Mouse (Mus musculus): ENCODE results near the gene Ccdc30. TPM values are rescaled to one million over a fixed set of nuclear protein-coding genes. Genes with fewer than 3 reads are reported as not detected.

The Ccdc30 gene
- 2.7 and 3.2 TPM in 2 replicates for polyA plus RNA-seq (2015; fragmentation: Nextera tagmentation; extraction: Ambion mirVana)

DNA sequence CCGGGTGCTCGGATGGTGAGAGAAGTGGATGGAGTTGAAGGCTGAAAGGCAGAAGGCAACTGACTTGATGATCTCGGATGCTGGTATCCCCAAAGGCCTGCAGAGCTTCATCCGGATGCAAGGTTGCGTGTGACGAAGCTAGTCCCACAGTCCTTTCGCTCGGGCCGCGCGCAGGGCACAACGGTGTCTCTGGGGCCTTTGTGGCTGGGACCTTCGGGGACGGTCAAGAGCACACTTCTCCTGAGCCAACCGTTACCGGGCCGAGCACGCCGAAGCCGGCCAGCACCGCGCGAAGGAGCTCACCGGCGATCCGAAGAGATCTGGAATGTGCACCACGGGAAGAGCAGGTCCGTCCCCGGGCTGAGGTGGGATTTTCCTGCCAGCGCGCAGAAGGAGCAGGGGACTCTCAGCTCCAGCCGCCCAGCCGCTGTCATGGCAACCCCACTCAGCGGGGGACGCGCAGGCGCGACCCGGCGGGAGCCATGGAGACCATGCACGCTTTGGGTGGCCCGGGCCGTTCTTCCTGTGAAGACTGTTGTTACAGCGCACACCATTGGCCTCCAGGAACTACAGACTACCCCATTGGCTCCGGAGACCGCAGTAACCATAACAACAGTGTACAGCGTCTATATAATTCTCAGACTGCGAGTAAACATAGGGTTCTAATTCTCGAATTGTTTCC, at the start of gene Ccdc30:
Gene Ccdc30 (minus strand): TSS at position 450 of the 682 bp plus-strand sequence.
- H3K36me3 ChIP-seq = no peaks in the 10 kb centered on the region; the same call in 1 of the 2 replicates
- H3K4me3 ChIP-seq = peak within 1 kb of the TSS; percentile 61
- peak within 1 kb of the TSS; percentile 94 for H3K4me2 ChIP-seq
- no peak within 1 kb of the TSS for H3K27ac ChIP-seq
- no peaks in the 10 kb centered on the region for H3K27me3 ChIP-seq
- H3K4me1 ChIP-seq (replicated peaks) = peaks cover 25% of the 10 kb centered on the region
- under 1% methylated on average over 49 of the region's 49 CpGs for WGBS
- peak; percentile 97 for ATAC-seq (replicated peaks; ENCODE audit: insufficient number of reproducible peaks, insufficient read depth, low FRiP score, low read depth)
- H3K9ac ChIP-seq = peak within 1 kb of the TSS; percentile 48
- H3K9me3 ChIP-seq (replicated peaks) = no peaks in the 10 kb centered on the region

DNA sequence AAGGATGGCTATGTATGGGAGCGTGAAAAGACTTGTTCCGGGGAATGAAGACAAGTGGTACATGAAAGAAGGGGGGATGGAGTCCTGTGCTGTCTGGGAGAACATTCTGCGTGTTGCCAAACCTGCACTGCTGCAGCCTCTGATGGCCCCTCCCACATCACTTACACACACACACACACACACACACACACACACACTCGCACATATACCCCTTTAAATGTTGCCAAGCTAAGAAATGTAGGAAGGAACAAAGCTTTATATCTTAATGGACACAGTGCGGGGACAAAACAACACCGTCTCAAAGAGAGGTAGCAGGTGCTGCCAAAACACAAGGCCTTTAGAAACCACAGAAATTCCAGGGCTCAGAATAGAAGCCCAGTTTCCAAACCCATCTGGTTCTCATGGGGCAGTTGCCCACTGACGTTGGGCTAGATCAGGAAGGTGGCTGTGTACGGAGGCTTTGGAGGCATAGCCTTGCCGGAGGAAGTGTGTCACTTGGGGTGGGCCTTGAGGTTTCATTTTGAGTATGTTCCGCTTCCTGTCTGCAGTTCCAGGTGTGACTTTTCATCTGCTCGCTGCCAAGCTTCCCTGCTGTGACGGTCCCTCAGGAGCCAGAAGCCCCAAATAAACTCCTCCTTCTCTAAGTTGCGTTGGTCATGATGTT, 48.6 kb upstream of the Ccdc30 start:
- Histone ChIP-seq H3K4me3 (no peak overlapping the region), H3K9me3 (replicated peaks) (no peaks in the 10 kb centered on the region), H3K9ac (no peak overlapping the region), H3K4me1 (replicated peaks) (peaks cover 37% of the 10 kb centered on the region), H3K27me3 (peaks cover 3% of the 10 kb centered on the region; the same call in 1 of the 2 replicates), H3K36me3 (no peaks in the 10 kb centered on the region), H3K4me2 (peak overlapping the region; percentile 41), H3K27ac (peak overlapping the region; percentile 82)
- no peak for ATAC-seq (replicated peaks; ENCODE audit: insufficient number of reproducible peaks, insufficient read depth, low FRiP score, low read depth)
- 49% methylated on average over 13 of the region's 13 CpGs for WGBS

DNA sequence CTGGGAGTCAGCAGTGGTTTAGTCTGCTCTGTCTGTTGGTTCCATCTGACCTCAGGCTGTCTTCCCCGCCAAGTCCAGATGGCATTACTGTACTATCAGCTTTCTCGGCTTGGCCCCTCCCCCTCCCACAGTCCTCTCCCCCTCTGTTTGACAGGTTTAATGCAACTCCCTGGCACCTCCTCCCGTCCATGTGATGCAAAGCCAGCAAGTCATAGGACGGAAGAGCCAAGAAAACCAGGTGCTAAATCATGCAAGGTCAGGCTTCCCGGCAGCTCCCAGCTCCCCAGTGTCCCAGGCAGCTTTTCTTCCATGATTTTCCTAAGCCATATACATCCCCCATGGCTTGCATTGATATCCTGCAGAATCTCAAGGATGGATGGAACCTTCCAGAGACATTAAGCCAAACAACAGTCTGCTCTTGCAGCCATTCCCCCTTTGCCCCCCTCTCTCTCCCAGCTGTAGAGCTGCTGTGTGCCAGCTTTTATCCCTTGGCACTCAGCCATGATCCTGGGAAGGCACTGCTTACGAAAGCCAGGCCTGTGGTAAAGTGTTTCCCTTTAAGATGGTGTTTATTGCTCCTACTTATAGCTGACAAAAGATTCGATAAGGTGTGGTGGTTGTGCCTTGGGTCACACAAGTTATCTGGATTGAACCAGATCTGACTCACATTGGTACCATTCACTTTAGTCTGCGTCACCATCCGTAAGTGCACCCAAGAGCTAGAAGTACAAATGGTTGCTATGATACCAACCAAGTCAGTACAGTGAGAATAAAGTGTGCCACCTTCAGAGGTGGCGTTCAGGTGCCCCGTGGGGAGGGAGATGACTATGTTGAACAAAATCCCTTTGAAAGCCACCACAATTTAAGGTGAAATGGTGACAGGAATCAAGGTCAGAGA, 47.8 kb upstream of the Ccdc30 start:
- Histone ChIP-seq H3K4me3 (peak overlapping the region; percentile 3; the same call in 1 of the 2 replicates), H3K4me1 (replicated peaks) (peaks cover 37% of the 10 kb centered on the region), H3K9ac (no peak overlapping the region), H3K4me2 (peak overlapping the region; percentile 41), H3K36me3 (no peaks in the 10 kb centered on the region), H3K27ac (peak overlapping the region; percentile 82), H3K9me3 (replicated peaks) (no peaks in the 10 kb centered on the region), H3K27me3 (peaks cover 3% of the 10 kb centered on the region; the same call in 1 of the 2 replicates)
- peak; percentile 62 for ATAC-seq (replicated peaks; ENCODE audit: insufficient number of reproducible peaks, insufficient read depth, low FRiP score, low read depth)
- WGBS = 22% methylated on average over 11 of the region's 11 CpGs

DNA sequence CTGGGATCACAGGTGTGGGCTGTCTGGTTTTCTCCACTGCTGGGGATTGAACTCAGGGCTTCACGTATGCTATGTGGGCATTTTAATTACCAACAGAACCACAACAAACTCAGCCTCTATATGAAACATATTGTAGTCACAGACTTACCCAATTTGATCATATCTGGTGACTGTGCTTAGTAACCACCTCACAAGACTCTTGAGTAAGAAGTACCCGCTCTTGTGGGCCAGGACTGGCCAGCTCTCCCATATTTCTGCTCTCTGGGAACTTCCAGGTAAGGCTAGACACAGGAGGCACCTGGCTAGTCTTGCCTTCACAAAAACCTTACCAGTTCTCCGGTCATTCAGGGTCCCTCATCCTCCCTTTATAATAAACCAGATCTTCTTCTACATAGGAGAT, 47.1 kb upstream of the Ccdc30 start:
- H3K9ac ChIP-seq = no peak overlapping the region
- no peak overlapping the region for H3K4me3 ChIP-seq
- ATAC-seq (replicated peaks; ENCODE audit: insufficient number of reproducible peaks, insufficient read depth, low FRiP score, low read depth) = no peak
- H3K4me1 ChIP-seq (replicated peaks) = peaks cover 37% of the 10 kb centered on the region
- 75% methylated on average over 3 of the region's 3 CpGs for WGBS
- H3K27ac ChIP-seq = peak overlapping the region; percentile 82
- peaks cover 3% of the 10 kb centered on the region; the same call in 1 of the 2 replicates for H3K27me3 ChIP-seq
- peak overlapping the region; percentile 41; the same call in 1 of the 2 replicates for H3K4me2 ChIP-seq
- no peaks in the 10 kb centered on the region for H3K36me3 ChIP-seq
- no peaks in the 10 kb centered on the region for H3K9me3 ChIP-seq (replicated peaks)

DNA sequence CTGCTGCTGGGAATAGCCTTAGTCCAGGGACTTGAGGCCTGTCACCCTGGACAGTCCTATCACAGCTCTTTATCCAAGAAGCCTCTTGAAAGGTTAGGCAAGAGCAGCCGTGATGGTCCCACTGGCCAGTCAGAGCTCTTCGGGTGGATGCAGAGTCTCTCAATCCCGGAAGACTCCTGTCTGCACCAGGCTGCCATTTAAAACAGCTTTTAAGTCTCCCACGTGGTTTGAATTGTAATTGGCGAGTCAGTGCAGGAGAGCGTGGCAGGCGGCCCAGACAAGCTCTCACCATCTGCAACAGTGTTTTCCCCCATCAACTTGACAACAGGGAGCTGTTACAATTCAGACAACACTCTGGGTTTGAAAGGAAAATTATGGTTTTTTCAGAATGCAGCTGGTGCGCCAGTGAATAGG, 45.4 kb upstream of the Ccdc30 start:
- no peak overlapping the region for H3K9ac ChIP-seq
- no peaks in the 10 kb centered on the region for H3K9me3 ChIP-seq (replicated peaks)
- peaks cover 37% of the 10 kb centered on the region for H3K4me1 ChIP-seq (replicated peaks)
- 20% methylated on average over 8 of the region's 8 CpGs for WGBS
- no peaks in the 10 kb centered on the region for H3K27me3 ChIP-seq
- peak overlapping the region; percentile 65 for H3K27ac ChIP-seq
- H3K4me2 ChIP-seq = peak overlapping the region; percentile 22; the same call in 1 of the 2 replicates
- no peaks in the 10 kb centered on the region for H3K36me3 ChIP-seq
- H3K4me3 ChIP-seq = no peak overlapping the region
- ATAC-seq (replicated peaks; ENCODE audit: insufficient number of reproducible peaks, insufficient read depth, low FRiP score, low read depth) = peak; percentile 65

DNA sequence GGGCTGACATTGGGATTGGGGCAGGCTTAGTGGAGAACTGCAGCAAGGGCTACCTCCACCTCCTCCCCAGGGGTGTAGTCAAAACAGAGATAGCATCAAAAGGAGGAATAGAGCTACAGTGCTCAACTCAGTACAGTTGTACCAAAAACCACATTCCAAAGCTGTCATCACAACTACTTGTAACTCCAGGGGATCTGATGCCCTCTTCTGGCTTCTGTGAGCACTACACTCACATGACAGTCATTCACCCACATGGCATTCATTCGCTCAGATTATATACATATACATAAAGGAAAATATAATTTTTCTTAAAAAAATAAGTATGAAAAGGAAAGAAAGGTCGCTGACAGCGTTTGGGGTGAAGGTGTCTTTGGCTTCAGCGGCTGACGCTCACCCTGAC, 45.0 kb upstream of the Ccdc30 start:
- WGBS = 42% methylated on average over 5 of the region's 5 CpGs
- Histone ChIP-seq H3K27me3 (no peaks in the 10 kb centered on the region), H3K4me1 (replicated peaks) (peaks cover 37% of the 10 kb centered on the region), H3K4me3 (no peak overlapping the region), H3K27ac (peak overlapping the region; percentile 65), H3K9me3 (replicated peaks) (no peaks in the 10 kb centered on the region), H3K9ac (no peak overlapping the region), H3K4me2 (peak overlapping the region; percentile 22; the same call in 1 of the 2 replicates), H3K36me3 (no peaks in the 10 kb centered on the region)
- no peak for ATAC-seq (replicated peaks; ENCODE audit: insufficient number of reproducible peaks, insufficient read depth, low FRiP score, low read depth)

DNA sequence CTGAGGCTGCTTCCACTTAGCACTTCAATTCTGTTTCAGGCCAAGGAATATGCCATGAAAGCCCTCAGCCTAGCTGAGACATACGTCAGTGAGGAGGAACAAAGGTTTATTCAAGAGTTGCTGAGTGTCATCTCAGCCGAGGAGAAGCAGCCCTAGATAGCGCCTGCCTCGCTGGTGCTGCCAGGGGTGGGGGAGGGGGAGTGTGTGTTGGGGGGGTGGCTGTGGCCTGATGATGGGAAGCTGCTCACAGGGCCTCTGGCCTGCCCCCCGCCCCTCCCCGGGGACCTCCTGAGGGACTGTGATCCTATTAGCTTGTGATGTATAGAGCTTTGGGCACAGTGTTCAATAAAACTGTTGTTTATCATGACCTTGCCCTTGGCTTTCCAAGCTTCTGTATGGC, 38.2 kb upstream of the Ccdc30 start:
- no peak for ATAC-seq (replicated peaks; ENCODE audit: insufficient number of reproducible peaks, insufficient read depth, low FRiP score, low read depth)
- Histone ChIP-seq H3K4me1 (replicated peaks) (peaks cover 7% of the 10 kb centered on the region), H3K4me2 (no peak overlapping the region), H3K4me3 (no peak overlapping the region), H3K27ac (no peak overlapping the region), H3K9me3 (replicated peaks) (no peaks in the 10 kb centered on the region), H3K27me3 (no peaks in the 10 kb centered on the region), H3K9ac (no peak overlapping the region), H3K36me3 (no peaks in the 10 kb centered on the region)
- WGBS = 13% methylated on average over 6 of the region's 6 CpGs

DNA sequence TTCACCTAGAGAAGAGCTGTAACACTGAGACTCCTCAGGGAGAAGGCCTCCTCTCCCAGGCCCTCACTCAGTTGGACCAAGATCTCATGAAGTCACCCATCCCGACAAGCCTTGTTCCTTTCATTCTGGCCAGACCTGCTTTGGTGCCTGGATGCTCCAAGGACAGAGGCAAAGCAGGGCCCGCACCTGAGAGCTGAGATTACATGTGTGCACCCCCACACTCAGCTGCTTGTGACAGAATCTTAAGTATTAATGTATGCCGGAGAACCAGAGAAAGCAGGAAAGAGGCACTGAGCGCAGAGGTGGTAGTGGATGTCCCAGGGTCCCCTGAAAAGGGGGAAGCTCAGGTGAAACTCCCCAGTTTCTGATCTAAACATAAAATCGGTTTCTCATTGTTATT, 37.8 kb upstream of the Ccdc30 start:
- 0 out of 2 replicates have a peak, but pooled peaks have one; percentile 14 for ATAC-seq (replicated peaks; ENCODE audit: insufficient number of reproducible peaks, insufficient read depth, low FRiP score, low read depth)
- 62% methylated on average over 5 of the region's 5 CpGs for WGBS
- H3K9ac ChIP-seq = no peak overlapping the region
- H3K4me3 ChIP-seq = no peak overlapping the region
- no peaks in the 10 kb centered on the region for H3K27me3 ChIP-seq
- no peak overlapping the region for H3K4me2 ChIP-seq
- no peaks in the 10 kb centered on the region for H3K36me3 ChIP-seq
- no peaks in the 10 kb centered on the region for H3K9me3 ChIP-seq (replicated peaks)
- H3K27ac ChIP-seq = no peak overlapping the region
- peaks cover 7% of the 10 kb centered on the region for H3K4me1 ChIP-seq (replicated peaks)

DNA sequence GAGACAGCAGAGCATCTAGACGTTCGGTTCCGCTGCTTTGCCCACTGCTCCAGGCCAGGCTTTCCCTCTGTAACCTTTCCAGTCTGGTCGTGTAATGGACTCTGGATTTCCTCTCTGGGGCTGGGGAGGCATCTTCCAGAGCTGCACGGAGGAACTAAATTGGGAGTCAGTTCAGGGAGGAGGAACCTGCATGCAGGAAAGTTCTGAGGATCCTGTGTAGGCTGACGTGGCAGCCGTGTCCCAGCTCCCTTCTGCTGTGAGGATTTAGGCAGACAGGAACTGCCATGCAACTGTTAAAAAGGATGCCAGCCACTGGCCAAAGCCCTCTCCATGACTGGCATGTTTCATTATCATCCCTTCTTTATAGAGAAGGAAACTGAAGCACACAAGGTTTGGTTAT, 35.1 kb upstream of the Ccdc30 start:
- WGBS = 65% methylated on average over 7 of the region's 7 CpGs

DNA sequence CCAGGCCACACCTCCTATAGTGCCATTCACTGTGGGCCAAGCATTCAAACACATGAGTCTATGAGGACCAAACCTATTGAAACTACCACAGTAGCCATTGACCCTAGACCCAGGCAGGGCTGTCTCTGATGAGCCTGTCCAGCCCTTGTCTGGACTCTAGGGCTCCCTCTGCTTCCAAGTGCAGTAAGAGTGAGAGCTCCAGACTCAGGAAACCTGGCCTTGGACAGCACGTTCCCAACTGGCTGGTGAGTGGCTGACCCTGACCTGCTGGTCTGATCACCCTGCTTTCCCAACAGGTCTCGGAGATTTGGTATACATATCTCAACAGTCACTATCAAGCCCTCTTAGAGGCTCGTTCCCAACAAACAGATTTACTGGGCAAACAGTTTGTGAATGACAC, 32.5 kb upstream of the Ccdc30 start:
- Histone ChIP-seq H3K27ac (no peak overlapping the region), H3K27me3 (no peaks in the 10 kb centered on the region), H3K9me3 (replicated peaks) (no peaks in the 10 kb centered on the region), H3K9ac (no peak overlapping the region), H3K4me1 (replicated peaks) (no peaks in the 10 kb centered on the region; the same call in 1 of the 2 replicates), H3K4me3 (no peak overlapping the region), H3K36me3 (no peaks in the 10 kb centered on the region), H3K4me2 (no peak overlapping the region)
- WGBS = 65% methylated on average over 3 of the region's 3 CpGs
- ATAC-seq (replicated peaks; ENCODE audit: insufficient number of reproducible peaks, insufficient read depth, low FRiP score, low read depth) = no peak

More for the DNA sequence above, 35.1 kb upstream of the Ccdc30 start:
- Histone ChIP-seq H3K27ac (no peak overlapping the region), H3K27me3 (no peaks in the 10 kb centered on the region), H3K4me1 (replicated peaks) (peaks cover 7% of the 10 kb centered on the region), H3K4me2 (no peak overlapping the region), H3K36me3 (no peaks in the 10 kb centered on the region), H3K4me3 (no peak overlapping the region), H3K9me3 (replicated peaks) (no peaks in the 10 kb centered on the region), H3K9ac (no peak overlapping the region)
- ATAC-seq (replicated peaks; ENCODE audit: insufficient number of reproducible peaks, insufficient read depth, low FRiP score, low read depth) = no peak

DNA sequence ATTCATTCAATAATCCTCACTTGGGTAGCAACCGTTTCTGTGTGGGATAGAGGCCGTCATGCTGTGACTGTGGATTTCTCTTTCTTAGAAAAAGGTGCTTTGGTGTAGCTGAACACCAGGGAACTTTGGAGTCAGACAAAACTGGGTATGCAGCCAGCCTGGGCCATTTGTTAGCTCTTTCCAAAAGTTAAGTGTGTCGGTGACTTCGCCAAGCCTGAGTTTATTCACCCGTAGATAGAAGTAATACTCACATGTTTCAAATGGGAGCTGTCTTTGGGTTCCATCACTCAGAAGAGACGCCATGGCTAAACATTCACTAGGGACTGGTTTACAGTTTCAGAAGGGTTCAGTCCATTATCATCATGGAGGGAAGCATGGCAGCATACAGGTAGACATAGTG, 31.9 kb upstream of the Ccdc30 start:
- 83% methylated on average over 6 of the region's 6 CpGs for WGBS
- Histone ChIP-seq H3K27ac (no peak overlapping the region), H3K9me3 (replicated peaks) (no peaks in the 10 kb centered on the region), H3K4me2 (no peak overlapping the region), H3K4me3 (no peak overlapping the region), H3K36me3 (no peaks in the 10 kb centered on the region), H3K4me1 (replicated peaks) (no peaks in the 10 kb centered on the region), H3K27me3 (no peaks in the 10 kb centered on the region), H3K9ac (no peak overlapping the region)
- no peak for ATAC-seq (replicated peaks; ENCODE audit: insufficient number of reproducible peaks, insufficient read depth, low FRiP score, low read depth)

Measured in heart, embryonic 15.5 days (tissue).